Mouse (Mus musculus): Measurements from ENCODE around the gene Dapk3.

The Dapk3 gene

DNA sequence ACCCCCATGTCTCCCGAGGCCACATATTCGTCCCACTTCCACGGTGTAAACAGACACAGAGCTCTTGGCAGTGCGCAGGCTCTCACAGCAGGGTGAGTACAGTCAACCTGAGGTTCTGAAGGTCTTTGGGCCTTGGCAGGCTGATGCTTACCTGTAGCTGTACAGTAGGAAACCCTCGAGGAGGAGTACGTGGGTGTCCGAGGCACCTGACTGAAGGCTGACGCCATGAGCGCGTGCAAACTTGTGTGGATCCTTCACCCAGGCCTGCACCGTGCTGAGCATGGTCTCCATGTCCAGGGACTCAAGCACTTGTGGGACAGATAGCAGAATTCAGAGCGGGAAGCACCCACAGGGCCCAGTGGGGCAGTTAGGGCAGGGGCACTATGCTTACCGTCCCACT, 17.3 kb downstream of the Dapk3 start:
- 89% methylated on average over 13 of the region's 13 CpGs for WGBS

DNA sequence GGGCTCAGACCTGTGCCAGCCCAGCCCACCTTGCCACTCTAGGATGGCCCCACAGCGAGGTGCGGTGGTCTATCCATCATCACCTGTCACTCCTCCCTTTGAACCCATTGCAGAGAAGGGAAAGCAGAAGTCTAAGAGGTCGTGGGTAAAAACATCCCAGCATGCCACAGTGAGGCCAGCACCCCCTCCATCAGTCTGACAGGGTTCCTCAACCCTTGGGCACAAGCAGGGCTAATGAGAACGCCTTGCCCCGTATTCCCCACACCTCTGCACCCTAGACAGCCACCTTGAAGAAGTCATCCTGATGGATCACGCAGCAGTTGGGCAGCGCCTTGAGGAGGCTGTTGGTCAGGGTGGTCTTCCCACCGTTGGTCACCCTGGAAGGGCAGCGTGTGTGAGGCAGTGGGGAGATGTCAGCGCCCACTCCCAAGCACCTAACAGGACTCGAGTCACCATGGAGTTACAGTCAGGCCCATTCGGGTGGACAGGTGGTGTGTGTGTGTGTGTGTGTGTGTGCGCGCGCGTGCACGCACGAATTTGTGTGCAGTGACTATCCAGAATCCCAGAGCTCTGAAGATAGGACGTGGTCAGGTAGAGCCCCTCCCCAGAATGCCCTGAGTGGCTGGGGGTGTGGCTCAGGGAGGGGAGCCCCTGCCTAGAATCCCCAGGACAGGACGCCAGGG, 17.9 kb downstream of the Dapk3 start:
- 82% methylated on average over 20 of the region's 20 CpGs for WGBS

DNA sequence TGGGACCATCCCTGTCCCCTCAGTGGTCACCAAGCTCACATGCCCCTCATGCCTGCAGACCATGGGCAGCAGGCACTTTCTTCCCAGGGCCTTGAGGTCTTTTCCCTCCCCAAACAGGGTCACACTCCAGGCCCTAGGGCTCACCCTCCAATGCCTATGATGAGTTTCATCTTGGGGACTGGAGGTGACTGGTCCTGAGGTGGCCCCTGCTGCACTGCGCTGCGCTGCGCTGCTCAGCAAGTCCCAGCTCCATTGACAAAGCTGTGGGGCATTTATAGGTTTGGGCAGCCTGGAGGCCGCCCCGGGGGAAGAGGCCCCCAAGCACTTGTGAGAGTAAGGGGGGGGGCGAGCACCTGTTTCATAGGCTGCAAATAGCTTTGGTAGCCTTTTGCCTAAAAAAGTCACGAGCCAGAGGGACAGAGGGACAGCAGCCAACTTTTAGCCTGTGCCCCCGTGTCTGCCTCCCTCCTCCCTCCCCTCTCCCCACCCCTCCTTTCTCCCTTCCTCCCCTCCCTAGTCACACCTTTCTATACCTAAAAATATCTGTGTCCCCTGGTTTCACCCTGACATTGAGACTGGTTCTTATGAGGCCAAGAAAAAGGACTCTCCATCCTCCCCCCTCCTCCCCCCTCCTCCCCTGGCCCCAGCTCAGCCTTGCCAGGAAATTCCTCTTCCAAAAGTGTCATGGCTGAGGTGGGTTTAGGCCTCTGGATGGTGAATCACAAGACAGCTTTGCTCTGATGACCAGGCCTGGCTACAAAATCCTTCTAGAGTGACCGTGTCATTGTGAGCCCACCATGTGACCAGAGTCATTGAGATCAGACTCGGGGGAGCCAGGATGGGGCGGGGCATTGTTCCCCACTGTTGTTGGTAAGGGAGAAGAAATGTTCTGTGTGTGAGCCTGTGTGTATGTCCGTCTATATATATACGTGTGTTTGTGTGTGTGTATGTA, 19.3 kb downstream of the Dapk3 start, which contains the start of gene Nmrk2:
TSS of gene Nmrk2 (minus strand) at position 245 of the 952 bp plus-strand sequence.
- 60% methylated on average over 13 of the region's 13 CpGs for WGBS

DNA sequence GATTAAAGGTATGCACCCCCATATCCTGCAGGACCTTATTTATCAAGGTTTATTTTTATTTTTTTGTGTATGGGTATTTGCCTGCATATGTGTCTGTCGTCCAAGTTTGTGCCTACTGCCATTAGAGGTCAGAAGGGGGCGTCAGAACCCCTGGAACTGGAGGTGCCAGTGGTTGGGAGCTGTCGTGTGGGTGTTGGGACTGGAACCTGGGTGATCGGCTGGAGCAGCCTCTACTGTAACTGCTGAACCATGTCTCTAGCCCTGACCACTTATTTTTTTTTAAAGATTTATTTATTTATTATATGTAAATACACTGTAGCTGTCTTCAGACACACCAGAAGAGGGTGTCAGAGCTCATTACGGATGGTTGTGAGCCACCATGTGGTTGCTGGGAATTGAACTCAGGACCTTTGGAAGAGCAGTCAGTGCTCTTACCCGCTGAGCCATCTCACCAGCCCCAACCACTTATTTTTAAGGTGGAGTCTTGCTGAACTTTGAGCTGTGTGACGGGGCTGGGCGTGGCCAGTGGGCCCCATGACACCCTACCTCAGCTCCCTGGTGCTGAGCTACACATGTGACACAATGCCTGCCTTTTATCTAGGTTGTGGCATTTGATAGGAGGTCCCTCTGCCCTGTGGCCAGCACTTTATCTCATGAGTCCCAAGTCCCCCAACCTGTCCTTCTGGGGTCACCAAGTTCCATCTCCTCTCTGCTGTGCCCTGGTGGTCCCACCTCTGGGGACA, 20.3 kb downstream of the Dapk3 start:
- 68% methylated on average over 8 of the region's 8 CpGs for WGBS

DNA sequence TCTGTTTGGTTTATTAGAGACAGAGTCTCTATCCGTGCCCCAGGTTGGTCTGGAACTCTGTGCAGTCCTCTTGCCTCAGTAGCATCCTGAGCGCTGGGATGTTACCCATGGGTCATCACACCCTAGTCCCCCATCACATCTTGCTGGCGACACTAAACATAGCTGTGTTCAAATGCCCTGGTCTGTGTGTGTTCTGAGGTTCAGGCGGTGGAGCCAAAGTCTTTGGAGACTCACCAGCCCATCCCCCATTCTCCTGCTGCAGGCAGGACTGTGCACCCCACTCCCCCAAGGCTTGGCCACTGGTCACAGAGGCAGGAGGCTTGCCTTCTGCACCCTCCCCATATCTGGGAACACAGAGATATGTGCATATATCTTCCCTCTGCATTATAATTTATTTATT, 21.3 kb downstream of the Dapk3 start:
- 59% methylated on average over 4 of the region's 4 CpGs for WGBS

DNA sequence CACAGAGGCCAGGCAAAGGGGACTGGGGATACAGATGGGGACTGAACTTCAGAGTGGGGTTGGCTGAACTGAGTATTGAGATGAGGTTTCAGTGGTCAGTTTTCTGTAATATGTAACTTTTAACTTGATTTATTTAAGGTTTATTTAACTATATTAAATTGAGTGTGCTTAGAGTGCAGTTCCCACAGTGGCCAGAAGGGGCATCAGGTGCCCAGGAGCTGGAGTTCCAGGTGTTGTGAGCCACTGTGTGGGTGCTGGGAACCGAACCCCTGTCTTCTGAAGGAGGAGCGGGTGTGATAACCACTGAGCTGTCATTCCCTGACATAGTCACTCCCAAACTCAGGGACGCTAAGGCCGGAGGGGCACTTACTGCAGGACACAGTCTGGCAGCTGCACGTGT, 27.3 kb downstream of the Dapk3 start:
- 97% methylated on average over 5 of the region's 5 CpGs for WGBS

DNA sequence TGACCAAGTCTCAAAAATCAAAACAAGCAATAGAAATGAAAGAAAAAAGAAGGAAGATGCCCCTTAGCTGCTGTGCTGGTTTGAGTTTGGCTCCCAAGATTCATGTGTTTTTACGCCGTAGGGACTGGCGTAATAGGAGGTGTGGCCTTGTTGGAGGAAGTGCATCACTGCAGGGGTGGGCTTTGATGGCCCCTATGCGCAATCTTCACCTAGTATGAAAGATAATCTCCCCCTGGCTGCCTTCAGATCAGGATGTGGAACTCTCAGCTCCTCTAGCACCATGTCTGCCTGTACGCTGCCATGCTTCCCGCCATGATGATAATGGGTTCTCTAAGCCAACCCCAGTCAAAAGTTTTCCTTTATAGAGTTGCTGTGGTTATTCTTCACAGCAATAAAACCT, 33.5 kb downstream of the Dapk3 start:
- 79% methylated on average over 6 of the region's 6 CpGs for WGBS

DNA sequence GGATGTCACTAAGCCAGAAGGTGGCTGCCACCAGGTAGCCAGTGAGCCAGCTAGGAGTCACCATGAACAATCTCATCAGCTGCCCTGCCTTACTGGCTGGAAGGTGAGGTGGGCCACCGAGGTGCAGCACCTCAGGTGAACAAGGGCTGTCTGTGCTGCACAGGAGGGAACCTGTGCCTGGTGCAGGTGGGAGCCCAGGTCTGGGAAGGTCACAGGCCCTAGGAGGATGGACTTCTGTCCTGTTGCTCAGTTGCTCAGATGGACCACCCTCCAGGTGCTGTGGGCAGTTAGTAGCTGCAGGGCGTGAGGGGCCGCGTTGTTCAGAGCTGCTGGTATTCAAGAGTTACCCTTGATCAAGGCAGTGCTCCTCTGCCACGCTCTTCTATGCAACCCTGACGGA, 34.0 kb downstream of the Dapk3 start:
- 84% methylated on average over 6 of the region's 6 CpGs for WGBS

DNA sequence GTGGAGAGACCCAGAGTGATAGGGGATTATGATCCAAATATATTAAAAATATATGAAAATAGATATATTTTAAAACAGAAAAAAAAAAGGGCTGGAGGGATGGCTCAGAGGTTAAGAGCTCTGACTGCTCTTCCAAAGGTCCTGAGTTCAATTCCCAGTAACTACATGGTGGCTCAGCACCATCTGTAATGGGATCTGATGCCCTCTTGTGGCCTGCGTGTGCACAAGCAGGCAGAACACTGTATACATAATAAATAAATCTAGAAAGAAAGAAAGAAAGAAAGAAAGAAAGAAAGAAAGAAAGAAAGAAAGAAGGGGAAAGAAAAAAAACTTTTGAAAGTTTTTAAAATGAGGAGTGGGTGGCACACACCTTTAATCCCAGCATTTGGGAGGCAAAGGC, 34.5 kb downstream of the Dapk3 start:
- WGBS: 21% methylated on average over 1 of the region's 1 CpGs

DNA sequence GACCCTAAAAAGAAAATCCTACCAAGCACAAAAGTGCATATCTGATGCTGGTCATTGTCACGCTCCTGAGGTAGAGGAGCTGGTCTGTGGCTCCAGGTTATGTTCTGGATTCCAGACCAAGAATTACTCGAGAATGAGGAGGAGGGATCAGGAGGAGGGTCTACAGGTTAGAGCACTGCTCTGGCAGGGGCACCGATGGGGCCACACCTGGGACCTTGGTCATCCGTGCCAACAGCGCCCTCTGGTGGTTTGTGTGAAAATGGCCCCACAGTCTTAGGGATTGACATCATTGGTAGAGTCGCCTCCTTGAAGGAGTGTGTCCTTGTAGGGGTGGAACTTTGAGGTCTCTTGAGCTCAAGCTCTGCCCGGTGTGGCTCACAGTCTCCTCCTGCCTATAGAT, 35.2 kb downstream of the Dapk3 start:
- WGBS: 26% methylated on average over 7 of the region's 7 CpGs

DNA sequence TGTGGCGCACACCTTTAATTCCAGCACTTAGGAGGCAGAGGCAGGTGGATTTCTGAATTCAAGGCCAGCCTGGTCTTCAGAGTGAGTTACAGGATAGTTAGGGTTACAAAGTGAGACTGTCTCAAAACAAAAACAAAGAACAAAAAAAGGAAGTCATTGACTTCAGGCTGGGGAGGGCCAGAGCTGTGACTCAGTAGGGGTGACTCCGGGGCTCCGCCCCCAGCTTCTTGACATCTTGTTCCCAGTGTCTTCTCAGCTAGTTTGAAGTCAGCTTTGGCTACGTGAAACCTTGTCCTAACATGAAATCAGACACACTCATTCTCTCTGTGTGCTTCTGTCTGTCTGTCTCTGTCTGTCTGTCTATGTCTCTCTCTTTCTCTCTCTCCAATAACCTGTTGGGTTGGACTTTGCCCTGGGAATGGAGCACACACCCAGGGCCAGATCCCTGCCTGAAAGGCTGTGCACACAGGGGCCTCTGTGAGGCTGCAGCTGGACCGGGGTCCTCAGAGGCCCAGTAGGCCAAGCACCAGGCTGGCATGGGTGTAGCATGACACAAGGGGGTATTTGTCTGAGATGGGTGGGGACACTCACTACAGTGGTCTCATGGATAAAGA, 38.7 kb downstream of the Dapk3 start:
- 78% methylated on average over 5 of the region's 5 CpGs for WGBS

DNA sequence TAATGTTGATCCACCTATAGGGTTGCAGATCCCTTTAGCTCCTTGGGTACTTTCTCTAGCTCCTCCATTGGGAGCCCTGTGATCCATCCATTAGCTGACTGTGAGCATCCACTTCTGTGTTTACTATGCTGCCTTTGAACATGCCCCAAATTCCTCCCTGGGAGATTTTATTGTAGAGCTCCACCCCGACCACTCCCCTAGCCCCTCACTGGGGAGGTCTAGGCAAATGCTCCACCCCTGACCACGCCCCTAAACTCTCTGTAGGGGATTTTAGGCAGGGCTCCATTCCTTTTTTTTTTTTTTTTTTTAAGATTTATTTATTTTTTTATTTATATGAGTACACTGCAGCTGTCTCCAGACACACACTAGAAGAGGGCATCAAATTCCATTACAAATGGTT, 40.9 kb downstream of the Dapk3 start:
- 70% methylated on average over 2 of the region's 2 CpGs for WGBS

DNA sequence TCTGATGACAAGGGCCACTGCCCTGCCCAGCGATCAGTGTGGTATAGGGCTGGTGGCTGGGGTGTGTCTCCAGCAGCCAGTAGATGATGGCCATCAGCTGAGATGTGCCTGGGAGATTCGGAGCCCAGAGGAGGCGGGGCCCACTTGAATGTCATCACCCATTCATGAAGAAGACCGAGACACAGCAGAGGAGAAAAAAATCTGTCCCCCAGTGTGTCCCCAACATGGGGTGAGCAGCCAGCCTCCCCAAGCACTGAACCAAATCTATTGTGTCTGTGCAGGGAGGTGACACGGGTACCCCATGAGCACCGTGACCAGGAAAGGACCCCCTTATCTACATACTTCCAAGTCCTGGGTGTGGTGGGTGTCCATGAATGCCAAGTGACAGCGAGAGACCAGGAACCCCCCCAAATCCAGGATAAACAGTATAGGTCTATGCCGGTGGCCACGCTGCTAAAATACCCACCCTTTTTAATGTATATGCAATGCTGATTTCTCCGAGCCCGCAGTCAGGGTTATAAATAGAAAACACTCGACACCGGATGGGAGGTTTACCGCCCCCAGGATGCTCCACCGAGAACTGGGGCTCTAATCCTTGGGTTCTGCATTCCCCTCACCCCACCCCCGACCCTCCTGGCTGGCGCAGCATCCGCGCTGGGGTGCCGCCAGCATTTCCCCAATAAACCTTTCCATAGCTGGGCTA, 47.1 kb downstream of the Dapk3 start:
- WGBS: 5% methylated on average over 20 of the region's 20 CpGs

DNA sequence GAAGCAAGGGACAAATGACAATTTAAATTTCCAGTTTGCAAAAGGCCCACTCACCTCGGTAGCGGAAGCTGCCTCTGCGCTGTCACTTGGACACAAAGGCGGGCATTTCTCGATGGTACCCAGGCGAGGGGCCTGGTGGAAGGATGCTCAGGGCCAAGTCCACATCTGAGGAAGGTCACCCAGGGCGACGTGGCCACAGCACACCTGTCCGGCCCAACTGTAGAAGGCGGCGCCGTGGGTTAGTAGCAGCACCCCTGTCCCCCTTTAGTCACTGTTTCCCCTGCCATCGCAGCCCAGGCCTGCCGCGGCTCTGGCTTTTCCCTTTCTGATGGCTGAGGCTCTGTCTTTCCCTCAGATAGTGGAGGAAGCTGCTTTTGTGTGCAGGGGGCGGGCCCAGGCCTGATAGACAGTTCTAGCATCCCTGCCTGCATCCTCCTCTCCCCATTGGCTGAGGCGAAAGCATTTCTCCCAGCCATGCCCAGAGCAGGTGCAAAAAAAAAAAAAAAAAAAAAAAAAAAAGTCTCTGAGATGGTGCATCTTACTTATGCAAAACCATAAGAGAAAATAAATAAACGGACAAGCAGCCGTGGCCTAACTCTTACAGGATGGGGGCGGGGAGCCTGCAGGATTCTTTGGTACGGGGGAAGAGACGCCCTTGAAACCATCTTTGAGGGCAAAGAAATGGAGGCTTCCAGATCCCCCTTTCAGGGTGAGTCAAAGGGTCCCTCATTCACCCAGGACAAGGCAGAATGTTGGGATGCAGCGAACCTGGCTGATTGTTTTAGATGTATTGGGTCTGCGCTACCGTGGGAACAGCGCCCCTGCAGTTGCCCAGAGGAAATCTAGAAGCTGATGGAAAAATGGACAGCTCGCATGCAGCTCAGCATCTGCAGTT, 47.9 kb downstream of the Dapk3 start, which contains the start of gene Atcay:
TSS of gene Atcay (minus strand) at position 396 of the 895 bp plus-strand sequence.
- WGBS: 4% methylated on average over 27 of the region's 27 CpGs

DNA sequence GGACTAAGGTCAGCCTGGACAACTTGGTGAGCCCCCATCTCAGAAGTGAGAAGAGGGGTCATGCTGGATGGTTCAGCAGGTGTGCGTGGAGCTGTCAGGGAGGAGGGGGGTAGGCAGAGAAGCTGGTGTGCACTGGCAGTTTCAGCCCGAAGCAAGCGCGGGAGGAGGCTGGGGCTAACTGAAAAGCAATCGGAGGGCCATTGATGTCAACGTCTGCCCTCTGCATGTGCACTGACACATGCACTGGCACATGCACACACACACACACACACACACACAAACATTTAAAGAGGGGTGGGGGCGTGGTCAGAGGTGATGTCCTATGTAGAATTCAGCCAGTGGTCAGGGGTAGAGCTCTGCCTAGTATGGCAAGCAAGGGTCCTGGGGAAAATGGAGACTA, 48.6 kb downstream of the Dapk3 start:
- WGBS: 32% methylated on average over 7 of the region's 7 CpGs

DNA sequence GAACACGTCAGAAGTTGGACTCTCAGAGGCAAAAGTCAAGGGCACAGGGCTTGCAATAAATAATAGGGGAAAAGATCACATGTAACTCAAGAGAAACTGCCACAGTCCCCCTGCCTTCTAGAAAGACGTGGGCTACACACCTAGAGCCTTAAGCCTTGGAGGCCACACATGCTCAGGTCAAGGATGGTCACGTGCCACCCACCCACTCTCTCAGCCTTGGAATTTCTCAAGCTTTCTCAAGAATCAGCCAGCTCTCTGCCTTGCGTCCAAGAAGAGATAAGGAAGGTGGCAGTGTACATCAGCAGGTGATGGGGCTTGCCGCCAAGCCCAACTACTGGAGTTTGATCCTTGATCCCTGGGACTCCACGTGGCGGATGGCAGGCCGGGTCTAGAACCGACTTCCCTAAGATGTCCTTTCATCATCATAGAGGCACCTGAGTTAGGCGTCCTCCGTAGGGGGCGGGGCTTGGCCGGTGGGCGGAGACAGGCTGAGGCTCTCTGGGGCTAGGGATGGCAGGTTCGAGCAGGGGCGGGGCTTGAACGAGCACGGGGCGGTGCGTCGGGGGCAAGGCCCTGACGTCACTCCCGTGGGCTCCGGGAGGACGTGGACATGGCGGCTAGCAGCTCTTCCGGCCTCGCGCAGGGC, 49.9 kb downstream of the Dapk3 start, which contains the start of gene Zfr2:
TSS of gene Zfr2 (plus strand) at position 576 of the 646 bp plus-strand sequence.
- WGBS: 8% methylated on average over 29 of the region's 29 CpGs

DNA sequence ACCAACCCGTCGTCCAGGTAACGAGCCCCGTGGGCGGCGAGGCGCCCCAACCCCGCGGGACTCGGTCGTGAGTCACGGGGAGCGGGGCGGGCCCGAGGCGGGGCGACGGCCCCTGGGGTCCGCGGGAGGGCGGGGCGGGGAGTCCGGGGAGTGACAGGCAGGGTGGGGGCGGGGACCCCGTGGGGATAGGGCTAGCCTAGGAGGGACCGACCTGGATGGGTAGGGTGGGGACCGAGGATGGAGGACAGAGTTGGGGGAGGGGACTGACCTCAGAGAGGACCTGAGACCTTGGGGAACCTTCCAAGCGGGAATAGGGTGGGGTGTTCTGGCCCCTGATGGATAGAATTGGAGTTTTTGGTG, 50.4 kb downstream of the Dapk3 start:
- WGBS: 3% methylated on average over 28 of the region's 28 CpGs

DNA sequence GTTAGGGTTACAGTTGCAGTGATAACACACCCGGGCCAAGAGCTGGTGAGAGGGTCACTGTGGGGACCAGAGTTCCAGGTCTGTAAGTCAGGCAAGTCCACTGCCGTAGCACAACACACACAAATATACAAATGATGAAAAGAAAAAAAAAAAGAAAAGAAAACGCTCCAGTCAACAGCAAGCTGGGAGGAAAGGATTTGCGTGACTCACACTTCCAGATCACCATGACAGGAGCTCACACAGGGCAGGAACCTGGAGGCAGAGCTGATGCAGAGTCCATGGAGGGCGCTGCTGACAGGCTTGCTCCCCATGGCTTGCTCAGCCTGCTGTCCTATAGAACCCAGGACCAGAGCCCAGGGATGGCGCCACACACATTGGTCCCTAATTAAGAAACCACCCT, 51.4 kb downstream of the Dapk3 start:
- WGBS: 71% methylated on average over 6 of the region's 6 CpGs

DNA sequence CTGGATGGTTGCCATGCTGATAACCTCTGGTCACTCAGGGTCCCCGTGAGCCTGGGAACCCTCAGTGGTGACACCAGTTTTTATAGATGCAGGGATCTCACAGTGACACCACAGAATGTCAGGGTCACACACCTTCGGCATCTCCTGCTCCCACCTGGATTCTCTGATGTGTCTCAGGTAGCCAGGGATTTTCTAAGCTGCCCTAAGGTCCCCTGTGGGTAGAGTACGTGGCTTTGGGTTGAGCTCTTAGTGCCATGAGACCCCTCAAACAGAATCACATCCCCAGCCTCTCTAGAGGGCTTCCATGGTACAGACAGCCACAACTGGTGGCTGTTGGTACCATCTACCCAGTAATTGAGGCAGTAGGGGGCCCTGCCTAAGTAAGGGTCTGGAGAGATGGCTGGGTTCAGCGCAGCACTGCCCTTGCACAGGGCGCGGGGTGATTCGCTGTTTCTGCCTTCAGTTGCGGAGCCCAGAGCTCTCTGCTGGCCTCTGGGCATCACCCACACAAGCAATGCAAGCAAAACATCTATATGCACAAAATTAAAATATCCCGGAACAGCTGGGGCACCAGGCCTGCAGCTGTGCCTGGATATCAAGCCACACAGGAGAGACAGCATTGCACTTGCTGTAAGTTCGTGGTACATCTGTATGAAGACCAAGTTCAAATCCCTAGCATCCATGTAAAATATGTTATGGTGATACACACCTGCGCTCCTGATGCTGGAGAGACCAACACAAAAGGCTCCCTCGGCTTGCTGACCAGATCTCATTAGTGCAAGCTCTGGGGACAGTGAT, 53.9 kb downstream of the Dapk3 start:
- WGBS: 87% methylated on average over 12 of the region's 12 CpGs
